Mouse (Mus musculus): ENCODE data around the gene Rnf225.
A peak's percentile ranks its signal among the peaks of the same experiment; 100 is the strongest.
"Not testable (repeated sequence)": the region's sequence is repeated elsewhere in the genome, so short reads cannot be mapped to it uniquely, and the experiment has no call there.

Gene Rnf225

DNA sequence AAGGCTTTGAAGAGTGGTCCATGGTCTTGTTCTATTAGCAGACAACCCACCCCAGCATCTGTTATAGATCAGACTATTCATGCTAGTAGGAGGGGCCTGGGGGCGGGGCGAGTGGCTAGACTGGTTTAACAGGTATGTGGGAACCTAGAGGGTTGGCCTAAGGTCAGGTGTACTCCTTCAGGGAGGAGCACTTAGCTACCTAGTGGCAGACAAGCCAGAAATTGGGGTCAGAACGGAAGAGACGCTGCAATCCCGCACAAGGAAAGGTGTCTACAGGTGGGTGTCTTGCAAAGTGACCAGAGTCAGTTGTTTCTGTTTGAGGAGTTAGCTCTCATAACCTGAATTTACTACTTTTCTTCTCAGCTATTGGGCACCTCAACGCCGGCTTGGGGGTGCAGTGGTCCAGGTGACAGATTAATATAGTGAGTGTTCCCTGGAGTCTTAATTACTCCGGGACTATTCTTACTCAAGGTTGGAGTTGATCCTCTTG is at the start of gene Rnf225:
Rnf225 (plus strand) TSS at position 226 of the 490 bp plus-strand sequence.
- peak; percentile 80 for DNase-seq (ENCODE audit: low read depth, low spot score)

DNA sequence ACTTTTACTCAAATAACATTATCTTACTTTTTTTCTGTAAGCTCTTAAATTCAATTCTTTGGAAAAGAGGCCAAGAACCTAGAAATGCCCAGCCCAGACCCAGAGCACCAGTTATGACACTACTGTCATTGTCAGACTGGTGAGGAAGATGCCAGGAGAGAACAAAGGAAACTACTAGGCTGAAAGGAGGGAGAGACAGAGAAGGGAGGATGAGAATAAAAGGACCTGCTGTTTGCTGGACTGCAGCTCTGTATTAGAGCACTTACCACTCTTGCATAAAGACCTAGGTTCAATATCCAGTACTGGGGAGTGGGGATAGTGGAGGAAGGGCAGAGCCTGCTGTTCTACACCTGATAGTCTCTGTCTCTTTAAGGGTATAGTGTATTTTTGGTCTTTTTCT is 47.2 kb upstream of the Rnf225 start:
- DNase-seq (ENCODE audit: low read depth, low spot score): no peak

DNA sequence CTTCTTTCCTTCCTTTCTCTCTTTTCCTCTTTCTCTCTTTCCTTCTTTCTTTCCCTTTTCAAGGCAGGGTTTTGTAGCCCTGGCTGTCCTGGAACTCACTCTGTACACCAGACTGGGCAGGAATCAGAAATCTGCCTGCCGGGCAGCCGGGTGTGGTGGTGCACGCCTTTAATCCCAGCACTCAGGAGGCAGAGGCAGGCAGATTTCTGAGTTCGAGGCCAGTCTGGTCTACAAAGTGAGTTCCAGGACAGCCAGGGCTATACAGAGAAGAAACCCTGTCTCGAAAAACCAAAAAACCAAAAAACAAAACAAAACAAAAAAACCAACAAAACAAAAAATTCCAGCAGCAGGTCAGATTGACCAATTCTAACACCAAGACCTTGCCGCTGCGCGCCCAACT is 46.7 kb upstream of the Rnf225 start:
- not testable (repeated sequence) for DNase-seq (ENCODE audit: low read depth, low spot score)

DNA sequence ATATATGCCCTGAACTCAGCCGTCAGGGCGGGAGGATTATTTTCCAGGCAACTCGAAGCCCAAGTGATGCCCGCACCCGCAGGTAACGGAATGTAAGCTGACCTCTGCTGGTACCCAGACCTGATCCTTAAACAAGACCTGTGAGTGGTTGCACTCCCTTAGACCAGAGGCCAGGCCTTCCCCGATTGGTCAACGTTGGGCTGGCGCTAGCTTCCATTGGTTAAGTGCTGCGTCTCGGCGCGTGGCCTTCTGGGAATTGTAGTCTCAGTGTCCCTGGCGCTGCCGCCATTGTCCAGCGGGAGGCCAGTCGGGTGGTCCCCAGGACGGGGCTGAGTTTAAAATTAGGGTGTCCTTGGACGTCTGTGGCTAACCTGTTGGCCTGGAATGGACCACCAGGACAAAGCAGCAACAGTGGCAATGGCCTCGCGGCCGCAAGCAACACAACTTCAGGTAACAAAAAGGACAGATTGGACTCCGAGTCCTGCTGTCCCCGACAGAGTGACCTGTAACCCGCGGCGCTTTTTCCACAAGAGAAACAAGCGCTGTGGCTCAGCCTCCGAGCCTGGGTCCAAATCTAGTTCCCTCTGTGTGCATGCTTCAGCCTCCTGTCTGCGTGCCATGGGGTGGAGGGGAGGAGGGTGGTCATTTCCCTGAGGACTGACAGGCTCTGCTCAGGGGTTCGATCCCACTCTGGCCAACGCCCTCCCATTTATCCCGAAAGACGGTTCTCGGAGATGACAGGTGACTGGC is 46.1 kb upstream of the Rnf225 start, which contains the start of gene Zfp128:
Zfp128 (plus strand) TSS at position 267 of the 750 bp plus-strand sequence.
- peak; percentile 95 for DNase-seq (ENCODE audit: low read depth, low spot score)

DNA sequence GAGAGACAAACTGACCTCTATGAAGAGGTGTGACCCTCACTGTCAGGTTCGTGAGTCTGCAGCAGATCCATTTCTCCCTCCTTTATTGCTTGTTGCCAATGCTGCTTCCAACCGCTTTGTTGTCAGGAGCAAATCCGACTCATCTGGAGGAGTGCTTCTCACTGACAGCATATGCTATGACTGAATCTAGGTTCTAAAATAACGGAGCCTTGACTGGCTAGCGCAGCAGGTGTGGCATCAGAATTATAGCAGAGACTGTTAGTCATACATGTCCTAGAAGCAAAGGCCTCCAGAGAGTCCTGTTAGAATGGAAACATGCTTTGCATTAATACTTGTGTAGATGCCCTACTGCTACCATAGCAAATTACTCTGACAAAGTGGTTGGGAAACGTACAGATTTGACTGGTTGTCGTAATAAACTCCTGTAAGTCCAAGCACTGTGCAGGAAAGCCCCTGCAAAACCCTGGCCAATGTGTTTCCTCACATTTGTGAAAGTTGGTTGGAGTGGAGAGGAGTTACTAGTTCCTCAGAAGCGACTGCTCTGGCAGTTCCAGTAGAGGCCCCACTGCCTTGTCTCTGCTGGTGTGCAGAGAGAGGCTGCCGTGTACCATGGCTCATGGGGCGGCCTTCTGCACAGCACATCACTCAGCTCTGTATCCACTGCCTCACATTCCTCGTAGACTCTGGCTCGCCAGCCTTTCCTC is 40.5 kb upstream of the Rnf225 start:
- DNase-seq (ENCODE audit: low read depth, low spot score): no peak

DNA sequence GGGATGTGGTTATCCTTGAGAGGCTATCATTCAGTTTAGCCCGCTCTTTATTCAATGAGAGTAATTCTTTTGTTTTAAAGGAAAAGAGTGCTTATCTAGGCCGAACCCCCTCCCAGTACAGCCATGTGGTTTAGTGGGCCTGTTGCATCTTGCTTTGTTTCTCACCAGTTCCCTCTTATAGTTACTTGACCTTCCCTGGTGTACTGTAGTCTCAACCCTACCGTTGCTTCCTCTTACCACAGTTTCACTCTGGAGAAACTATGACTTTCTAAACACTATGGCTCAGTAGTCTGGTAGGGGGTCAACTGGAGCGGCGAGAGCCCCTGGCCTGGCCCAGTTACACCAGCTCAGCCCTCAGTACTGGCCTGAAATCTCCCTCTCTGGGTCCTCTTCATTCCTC is 39.6 kb upstream of the Rnf225 start:
- DNase-seq (ENCODE audit: low read depth, low spot score): no peak

DNA sequence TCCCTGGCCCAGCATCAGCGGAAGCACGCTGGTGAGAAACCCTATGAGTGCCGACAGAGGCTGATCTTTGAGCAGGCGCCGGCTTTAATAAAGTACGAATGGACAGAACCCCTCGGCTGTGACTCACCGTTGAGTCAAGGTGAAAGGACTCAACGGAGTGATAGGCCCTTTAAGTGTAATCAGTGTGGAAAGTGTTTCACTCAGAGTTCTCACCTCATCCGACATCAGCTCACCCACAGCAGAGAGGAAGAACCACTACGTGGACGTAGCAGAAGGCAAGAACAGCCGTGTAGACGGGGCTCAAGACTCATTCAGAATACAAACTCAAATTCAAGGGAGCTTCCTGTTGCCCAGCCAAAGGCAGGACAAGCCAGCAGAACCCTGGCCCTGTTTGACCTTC is 36.3 kb upstream of the Rnf225 start:
- no peak for DNase-seq (ENCODE audit: low read depth, low spot score)

DNA sequence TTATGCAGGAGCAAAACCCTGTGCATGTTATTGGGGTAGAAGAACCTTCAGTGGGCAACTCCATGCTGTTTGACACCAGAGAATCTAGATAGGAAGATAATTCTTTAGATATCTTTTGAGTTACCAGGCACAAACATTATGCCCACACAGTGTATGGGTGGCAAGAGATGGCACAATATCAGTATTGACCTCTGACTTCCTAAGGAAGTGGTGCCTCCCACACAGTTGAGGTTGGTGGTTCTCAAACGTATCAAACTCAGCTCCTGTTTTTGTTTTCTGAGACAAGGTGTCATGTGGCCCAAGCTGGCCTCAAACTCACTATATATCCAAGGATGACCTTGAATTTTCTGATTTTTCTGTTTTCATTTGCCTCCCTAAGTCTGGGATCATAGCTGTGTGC is 35.9 kb upstream of the Rnf225 start:
- DNase-seq (ENCODE audit: low read depth, low spot score): no peak

DNA sequence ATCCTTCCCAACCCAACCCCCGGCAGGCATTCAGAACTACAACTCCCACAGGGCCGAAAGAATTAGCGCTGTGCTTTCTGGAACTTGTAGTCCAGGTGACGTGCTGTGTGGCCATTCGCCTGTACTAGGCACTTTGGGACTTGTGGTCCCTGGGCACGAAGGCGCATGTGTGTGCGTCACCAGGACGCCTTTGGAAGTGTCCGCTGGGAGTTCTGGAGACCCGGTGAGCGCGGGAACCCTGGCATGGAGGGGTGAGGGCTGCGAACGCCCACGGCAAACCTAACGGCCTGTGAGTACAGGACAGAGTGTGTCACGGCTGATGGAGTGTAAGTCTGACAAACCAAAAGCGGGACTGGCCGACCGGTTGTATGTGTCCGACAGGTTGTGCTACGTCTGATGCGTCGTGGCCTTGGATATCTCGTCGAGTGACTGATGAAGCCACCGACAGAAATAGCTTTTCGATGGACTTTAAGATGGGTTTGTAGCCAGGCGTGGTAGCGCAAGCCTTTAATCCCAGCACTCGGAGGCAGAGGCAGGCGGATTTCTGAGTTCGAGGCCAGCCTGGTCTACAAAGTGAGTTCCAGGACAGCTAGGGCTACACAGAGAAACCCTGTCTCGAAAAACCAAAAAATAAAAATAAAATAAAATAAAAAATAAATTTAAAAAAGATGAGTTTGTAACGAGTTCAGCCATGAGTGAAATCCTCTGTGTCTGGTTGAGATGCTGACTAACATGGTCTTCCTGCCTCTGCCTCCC is 29.4 kb upstream of the Rnf225 start, which contains the start of gene Zscan22:
Zscan22 (plus strand) TSS at position 161 of the 756 bp plus-strand sequence.
- DNase-seq (ENCODE audit: low read depth, low spot score): peak; percentile 96

DNA sequence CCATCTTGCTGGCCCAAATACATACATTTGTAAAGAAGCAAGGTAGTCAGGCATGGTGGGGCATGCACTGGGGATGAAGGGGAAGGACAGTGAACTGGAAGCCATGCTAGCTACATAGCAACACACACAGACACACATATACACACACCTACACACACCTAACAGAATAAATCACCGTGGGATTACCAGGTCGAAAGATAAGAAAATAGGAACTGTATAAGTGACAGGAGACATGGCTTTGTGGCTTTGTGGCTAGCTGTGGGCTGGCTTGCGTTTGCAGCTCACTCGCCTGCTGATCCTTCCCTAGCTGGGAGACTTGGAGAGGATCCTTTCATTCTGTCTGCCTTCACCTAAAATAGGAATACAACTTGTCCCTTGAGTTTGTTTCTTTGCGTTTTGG is 25.7 kb upstream of the Rnf225 start:
- DNase-seq (ENCODE audit: low read depth, low spot score): no peak

DNA sequence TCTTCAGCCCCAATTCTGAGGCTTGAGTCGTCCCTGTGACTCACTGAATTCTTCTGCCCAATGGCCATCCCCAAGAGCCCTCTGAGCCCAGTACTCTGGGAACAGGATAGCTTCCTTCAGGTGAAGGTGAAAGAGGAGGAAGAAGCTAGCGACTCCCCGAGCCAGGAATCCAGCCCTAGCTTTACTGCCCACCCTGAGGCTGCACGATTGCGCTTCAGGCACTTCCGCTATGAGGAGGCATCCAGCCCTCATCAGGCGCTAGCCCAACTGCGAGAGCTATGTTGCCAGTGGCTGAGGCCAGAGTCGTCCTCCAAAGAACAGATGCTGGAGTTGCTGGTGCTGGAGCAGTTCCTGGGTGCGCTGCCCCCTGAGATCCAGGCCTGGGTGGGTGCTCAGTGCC is 23.6 kb upstream of the Rnf225 start:
- peak; percentile 95 for DNase-seq (ENCODE audit: low read depth, low spot score)

DNA sequence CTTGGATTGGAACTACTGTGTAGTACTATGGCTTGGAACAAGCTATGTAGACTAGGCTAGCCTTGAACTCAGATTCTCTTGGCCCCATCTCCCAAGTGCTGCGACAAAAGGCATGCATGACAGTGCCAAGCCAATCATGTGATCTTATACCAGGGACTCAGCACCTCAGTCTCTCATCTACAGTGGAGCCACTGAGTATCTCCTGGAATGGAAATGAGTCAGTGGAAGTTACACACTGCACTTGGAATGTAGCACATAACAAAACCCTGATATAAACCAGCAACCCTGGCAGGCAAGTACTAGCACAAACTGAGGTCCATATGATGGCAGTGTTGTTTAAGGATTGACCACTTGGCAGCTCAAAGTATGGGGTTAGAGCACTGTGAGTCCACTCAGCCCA is 22.1 kb upstream of the Rnf225 start:
- no peak for DNase-seq (ENCODE audit: low read depth, low spot score)

DNA sequence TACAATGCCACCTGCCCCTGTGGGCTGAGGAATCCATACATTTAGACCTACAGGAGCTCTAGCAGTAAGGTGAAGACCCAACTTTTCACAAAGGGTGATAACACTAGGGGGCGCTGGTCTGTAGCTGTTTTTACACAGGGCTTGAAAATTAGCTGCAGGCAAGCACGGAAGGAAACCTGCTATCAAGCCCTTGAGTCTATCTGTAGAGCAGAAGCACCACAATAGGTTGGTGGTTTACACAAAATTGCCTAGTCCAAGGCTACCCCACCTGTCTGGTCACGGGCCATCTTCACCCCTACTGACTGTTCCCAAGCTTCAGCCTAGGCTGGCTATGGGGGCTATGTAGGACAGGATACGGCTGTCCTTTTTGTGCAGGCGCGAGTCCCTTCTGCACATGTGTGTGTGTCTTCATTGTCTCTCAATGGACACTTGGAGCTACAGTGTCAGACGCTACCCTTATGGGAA is 17.7 kb upstream of the Rnf225 start:
- peak; percentile 51 for DNase-seq (ENCODE audit: low read depth, low spot score)

DNA sequence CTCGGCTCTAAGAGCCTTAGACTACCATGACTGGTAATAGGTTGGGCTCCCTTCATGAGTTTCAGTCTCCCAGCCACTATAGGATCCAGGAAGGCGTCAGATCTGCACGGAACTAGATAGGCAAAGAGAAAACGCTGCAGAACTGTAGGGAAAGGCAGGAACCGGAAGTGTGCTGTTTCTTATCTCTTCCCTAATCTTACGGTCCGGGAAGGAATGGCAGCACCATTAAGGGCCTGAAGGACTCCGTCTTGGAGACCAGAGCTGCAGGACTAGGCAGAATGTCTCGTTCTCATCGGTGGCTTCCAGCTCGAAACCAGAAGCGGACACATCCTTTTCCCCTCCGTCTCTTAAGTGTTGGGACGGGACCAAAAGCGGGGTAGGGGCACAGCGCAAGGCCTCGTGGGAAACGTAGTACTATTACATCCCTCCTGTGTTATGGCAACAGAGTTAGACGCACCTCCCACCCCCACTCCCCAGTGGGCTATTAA is 17.0 kb upstream of the Rnf225 start:
- peak; percentile 76 for DNase-seq (ENCODE audit: low read depth, low spot score)

DNA sequence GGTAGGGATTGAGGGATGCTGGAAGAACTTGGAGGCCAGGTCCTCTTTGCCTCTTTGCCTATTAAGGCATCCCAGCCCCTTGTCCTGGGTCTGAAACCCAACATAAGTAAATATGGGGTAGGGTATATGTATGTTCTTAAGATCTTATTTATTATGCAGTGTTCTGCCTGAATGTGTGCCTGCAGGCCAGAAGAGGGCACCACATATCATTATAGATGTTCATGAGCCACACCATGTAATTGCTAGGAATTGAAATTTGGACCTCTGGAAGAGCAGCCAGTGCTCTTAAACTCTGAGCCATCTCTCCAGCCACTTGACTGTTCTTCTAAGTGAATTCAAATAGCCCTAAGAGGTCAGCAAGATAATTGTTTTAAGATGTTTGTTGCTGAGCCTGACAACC is 13.7 kb upstream of the Rnf225 start:
- DNase-seq (ENCODE audit: low read depth, low spot score): peak; percentile 49

DNA sequence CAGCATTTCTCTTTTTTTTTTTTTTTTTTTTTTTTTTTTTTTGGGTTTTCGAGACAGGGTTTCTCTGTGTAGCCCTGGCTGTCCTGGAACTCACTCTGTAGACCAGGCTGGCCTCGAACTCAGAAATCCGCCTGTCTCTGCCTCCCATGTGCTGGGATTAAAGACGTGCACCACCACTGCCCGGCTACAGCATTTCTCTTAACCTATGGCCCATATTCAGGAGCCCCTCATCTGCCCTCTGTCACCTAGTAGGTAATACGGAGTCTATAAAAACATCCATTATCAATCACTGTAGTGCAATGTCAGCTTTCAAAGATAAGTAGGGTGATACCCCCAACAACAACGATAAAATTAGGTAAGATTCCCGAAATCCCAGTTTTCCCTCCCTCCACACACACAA is 6.7 kb upstream of the Rnf225 start:
- DNase-seq (ENCODE audit: low read depth, low spot score): not testable (repeated sequence)

DNA sequence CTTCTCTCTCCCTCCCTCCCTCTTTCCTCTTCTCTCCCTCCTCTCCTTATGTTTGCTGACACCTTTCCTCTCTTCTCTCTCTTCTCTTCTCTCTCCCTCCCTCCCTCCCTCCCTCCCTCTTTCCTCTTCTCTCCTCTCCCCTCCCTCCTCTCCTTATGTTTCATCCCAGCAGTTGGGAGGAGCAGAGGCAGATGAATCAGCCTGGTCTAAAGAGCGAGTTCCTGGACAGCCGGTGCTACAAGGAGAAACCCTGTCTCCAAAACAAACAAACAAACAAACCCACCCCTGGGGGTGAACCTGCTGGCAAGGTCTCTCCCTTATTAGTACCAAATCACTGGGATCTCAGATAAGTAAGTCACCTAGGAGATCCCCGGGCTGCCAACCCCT is 5.9 kb upstream of the Rnf225 start:
- no peak for DNase-seq (ENCODE audit: low read depth, low spot score)

DNA sequence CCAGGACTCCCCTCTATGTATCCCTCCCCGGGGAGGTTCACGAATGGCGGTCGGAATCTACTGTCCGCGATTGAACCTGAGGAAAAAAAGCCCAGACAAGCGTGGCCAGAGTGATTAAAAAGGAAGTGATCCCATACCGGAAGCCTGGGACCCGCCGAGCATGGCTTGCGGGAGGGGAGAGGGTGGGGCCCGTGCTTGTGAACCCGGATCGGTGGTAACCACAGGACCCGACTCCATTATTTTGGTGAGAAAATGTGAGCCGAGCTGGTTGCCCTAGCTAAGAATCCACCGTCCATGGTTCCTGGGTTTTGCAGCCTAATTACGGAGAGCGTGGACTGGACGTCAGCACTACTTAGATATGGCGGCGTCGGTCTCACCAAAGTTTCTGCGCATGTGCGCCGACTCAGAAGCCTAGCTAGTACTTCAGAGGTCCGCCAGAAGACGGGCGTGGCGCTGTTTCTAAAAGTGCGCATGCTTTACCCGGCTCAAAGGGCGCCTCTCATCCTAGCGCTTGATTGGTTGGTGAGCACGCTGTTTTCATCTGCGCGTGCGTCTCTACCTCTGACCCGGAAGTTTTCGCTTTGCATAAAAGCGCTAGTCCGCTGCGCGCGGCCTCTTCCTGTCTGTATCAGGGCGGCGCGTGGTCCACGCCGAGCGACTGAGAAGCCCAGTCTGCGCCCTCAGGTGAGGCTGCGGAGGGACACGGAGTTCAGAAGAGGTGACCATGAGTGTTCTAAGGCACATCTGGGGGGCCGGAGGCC is 5.3 kb upstream of the Rnf225 start, which contains the start of gene Rps5:
Rps5 (plus strand) TSS at position 586 of the 761 bp plus-strand sequence.
- DNase-seq (ENCODE audit: low read depth, low spot score): peak; percentile 100

DNA sequence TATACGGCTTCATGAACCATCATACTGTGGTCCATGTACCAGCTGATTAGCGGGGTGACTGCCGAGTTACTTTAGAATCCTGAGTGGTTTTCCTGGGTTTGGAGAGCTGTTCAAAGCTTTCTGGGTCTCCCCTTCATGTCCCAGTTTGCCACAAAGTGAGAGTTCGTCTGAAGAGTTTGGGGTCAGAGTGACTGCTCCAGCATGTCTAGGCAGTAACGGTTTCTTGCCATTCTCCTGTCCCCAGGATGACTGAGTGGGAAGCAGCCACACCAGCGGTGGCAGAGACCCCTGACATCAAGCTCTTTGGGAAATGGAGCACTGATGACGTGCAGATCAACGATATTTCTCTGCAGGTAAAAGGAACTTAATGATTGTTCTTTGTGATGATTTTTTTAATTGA is 4.5 kb upstream of the Rnf225 start:
- no peak for DNase-seq (ENCODE audit: low read depth, low spot score)

DNA sequence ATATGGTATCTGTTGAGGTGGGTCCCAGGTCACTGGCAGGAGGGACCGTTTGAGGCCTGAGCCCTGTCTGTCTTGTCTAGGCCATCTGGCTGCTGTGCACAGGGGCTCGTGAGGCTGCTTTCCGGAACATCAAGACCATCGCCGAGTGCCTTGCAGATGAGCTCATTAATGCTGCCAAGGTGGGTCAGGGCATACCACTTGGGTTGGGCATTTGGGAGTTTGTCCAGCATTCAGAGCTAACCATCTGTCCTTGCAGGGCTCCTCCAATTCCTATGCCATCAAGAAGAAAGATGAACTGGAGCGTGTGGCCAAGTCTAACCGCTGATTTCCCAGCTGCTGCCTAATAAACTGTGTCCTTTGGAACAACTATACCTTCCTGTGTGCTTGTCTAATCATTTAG is 900 bp upstream of the Rnf225 start:
- DNase-seq (ENCODE audit: low read depth, low spot score): no peak

Measured in ZHBTc4 (cell line).